Mouse (Mus musculus) gastrocnemius, adult 18-20 months (tissue): ENCODE measurements around the gene Cog4. TPM values are rescaled to one million over a fixed set of nuclear protein-coding genes. Genes with fewer than 3 reads are reported as not detected.

Experiments
- DNase-seq: peaks from one replicate; pipeline ENCODE4 v3.0.0; 2021; ENCODE audit warnings: low spot score
- long read RNA-seq, 2 experiments: library from polyadenylated mRNA; stranded (forward); transcript quantifications; one replicate each; pipeline ENCODE4 v2.0.0; 2021
- total RNA-seq, 2 experiments: library from RNA; stranded (reverse); gene quantifications; 2 replicates each; pipeline ENCODE4 v1.2.3; 2021

The Cog4 gene
- 10 to 100 TPM; 63.7 to 63.8 TPM for total RNA-seq
- long read RNA-seq, experiment 1, transcript Cog4-201 (19 exons, 2,737 nt), result major isoform, 97 of 121 reads
- long read RNA-seq, experiment 1, partial matches to known transcripts, result 12 of 121 reads
- long read RNA-seq, experiment 1, other reads (novel, unspliced or antisense), result 11 of 121 reads
- long read RNA-seq, experiment 2, transcript Cog4-201 (19 exons, 2,737 nt), result major isoform, 68 of 80 reads
- long read RNA-seq, experiment 2, partial matches to known transcripts, result 8 of 80 reads
- long read RNA-seq, experiment 2, other reads (novel, unspliced or antisense), result 4 of 80 reads

GRCm38 (mm10) chr8:110846405-110847170 lies at the start of gene Cog4, which contains the start of gene Sf3b3:
TSS of gene Cog4 (plus strand) at chr8:110846600.
TSS of gene Sf3b3 (minus strand) at chr8:110846787.
- peak; percentile 89 for DNase-seq

GRCm38 (mm10) chr8:110797086-110797485 lies 49.3 kb upstream of the Cog4 start:
- DNase-seq, result no peak

DNA sequence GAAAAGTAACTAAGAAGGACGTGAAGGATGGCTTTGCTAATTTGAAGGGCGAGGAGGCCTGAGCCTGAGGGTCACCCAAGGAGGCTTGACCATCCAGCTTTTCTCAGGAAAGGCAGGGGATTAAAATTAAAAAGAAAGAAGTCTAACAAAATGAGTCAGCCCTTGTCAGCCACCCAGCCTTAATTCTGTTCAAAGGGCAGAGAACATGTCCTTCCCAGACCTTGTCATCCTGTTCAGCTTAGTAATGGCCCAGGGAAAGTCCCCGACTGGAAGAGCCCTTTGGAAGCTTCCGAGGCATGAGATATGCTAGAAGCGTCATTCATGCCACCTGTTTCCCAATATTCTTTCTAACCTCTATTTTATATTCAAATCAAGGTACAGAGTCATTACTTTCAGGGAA lies 43.4 kb upstream of the Cog4 start:
- DNase-seq, result no peak

GRCm38 (mm10) chr8:110803856-110804255 lies 42.5 kb upstream of the Cog4 start:
- DNase-seq, result no peak

- no peak for DNase-seq
These were observed 41.4 kb upstream of the Cog4 start for GRCm38 (mm10) chr8:110804825-110805514.

DNA sequence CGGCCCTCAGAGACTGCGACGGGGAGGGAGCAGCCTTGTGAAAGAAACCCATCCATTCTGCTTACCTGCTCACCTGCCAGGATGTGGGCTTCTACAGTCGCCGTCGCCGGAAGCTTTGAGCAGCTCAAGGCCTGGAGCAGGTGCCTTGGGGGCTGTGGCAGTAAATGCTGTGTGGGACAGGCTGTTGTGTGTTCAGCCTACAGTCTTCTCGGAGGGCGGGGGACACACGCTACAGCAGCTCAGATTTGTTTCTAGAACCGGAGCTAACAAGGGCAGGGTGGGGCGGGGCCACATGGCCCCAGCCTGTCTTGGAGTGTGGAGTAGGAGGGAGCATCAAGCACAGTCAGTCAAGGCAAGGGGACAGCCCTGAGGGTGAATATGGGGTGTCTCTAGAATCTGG lies 40.7 kb upstream of the Cog4 start, which contains the start of gene Il34:
TSS of gene Il34 (minus strand) at position 256 of the 400 bp plus-strand sequence.
- no peak for DNase-seq

DNA sequence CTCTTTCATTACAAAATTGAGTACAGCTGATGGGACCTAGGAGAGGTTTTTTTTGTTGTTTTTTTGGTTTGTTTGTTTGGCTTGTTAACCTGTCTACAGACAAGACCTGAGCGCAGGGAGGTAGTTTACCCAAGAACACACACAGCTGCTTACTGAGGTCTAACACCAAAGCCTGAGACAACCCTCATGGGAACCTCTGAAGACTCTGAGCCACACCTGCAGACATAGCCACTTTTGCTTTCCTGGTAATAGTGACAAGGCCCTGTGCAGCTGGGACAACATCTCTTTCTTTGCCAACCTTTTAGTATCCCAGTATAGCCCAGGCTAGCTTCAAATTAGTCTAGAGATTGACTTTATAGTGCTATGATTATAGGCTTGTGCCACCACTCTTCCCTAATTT lies 40.3 kb upstream of the Cog4 start:
- no peak for DNase-seq

- DNase-seq, result peak; percentile 32
These were observed 37.6 kb upstream of the Cog4 start for GRCm38 (mm10) chr8:110808495-110809472.

- no peak for DNase-seq
These were observed 36.6 kb upstream of the Cog4 start for GRCm38 (mm10) chr8:110809831-110810230.

- DNase-seq, result no peak
These were observed 35.8 kb upstream of the Cog4 start for GRCm38 (mm10) chr8:110810481-110811065.

- DNase-seq, result no peak
These were observed 35.3 kb upstream of the Cog4 start for GRCm38 (mm10) chr8:110811116-110811515.

GRCm38 (mm10) chr8:110811793-110812192 lies 34.6 kb upstream of the Cog4 start:
- no peak for DNase-seq

GRCm38 (mm10) chr8:110812349-110813080 lies 33.9 kb upstream of the Cog4 start:
- no peak for DNase-seq

- DNase-seq, result no peak
These were observed 33.2 kb upstream of the Cog4 start for GRCm38 (mm10) chr8:110813081-110813812.

DNA sequence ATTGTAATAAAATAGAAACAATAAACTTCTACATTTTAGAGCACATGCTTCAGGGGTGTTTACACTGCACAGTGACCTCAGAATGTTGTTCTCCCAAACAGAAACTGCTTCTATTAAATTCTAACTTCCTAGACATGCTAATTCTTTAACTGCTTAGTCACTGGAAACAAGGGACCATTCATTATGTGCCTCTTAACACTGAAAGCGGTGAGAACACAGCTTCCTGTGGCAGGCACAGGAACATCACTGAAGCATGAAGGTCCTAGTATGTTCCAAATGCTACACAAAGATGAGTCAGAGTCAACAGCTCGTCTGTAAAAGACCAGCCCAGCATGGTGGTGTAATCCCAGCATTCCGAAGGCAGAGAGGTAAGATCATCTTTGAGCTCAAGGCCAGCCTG lies 31.1 kb upstream of the Cog4 start:
- DNase-seq, result no peak

DNA sequence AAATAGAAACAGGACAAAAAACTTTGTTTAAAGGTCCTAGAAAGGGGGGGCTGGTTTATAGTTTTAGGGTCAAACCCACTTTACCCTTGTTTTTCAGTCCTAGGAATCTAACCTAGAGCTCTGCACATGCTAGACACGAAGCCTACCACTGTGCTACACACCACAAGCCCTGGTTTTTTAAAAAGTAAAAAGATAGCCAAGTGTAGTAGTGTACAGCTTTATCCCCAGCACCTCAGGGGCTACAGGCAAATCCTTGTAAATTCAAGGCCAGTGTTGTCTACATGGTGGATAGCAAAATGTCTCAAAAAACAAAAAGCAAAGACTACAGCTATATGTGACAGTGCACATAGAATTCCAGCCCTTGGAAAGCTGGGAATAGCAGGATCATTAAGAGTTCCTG lies 29.4 kb upstream of the Cog4 start:
- no peak for DNase-seq

- DNase-seq, result peak; percentile 32
These were observed 27.8 kb upstream of the Cog4 start for GRCm38 (mm10) chr8:110818593-110818992.

DNA sequence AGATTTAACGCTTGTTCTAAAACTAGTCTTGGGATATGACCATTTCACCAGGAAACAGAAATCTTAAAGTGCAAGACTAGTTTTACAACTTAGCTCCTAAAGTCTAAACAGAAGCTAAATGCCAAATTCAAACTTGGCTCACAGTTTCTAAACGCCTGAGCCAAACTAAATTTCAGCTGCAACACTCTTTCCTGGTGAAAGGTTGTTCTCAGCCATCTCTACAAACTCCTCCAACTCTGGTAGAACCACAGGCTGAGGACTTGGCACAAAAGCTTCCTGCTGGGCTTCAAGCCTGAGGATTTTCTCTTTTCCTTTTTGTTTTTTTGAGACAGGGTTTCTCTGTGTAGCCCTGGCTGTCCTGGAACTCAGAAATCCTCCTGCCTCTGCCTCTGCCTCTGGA lies 26.1 kb upstream of the Cog4 start:
- DNase-seq, result no peak

DNA sequence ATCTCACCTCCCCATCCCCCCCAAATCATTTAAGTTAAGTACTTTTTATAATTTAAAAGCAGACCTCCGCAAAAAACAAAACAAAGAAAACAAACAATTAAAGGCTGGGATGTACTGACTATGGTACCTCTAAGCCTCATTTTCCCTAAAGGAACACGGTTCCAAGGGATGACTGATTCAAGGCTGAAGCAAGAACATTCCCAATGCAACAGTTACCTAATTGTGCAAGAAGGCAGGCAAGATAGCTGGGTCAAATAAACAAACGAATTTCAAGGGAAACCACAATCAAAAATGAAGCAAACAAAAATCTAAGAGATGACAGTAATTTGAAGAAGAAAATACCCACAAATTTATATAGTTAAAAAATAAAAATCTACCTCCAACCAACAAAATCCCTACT lies 24.4 kb upstream of the Cog4 start:
- DNase-seq, result no peak
